Mouse (Mus musculus) layer of hippocampus, postnatal 14 days (tissue): Measurements from ENCODE around the gene Cd300lg. TPM values are rescaled to one million over a fixed set of nuclear protein-coding genes. Genes with fewer than 3 reads are reported as not detected.

Experiments
- DNase-seq, 2 experiments: peaks; one replicate each; pipeline ENCODE4 v3.0.0; 2021 to 2022; ENCODE audit warnings: low spot score in 2 of 2, mixed read lengths in 1 of 2
- total RNA-seq, 2 experiments: library from RNA; stranded (reverse); gene quantifications; 2 replicates each; pipeline ENCODE4 v1.2.3; 2021

The Cd300lg gene
- total RNA-seq, 2 experiments from 2014 or later: 0.24 to 0.32 TPM

- DNase-seq: no peak
Measured at GRCm38 (mm10) chr11:102049875-102050482, 8.7 kb downstream of the Cd300lg start.

- no peak for DNase-seq
Measured at GRCm38 (mm10) chr11:102051541-102051940, 10.2 kb downstream of the Cd300lg start.

GRCm38 (mm10) chr11:102051954-102052353 is 10.6 kb downstream of the Cd300lg start:
- DNase-seq: no peak

- no peak for DNase-seq
Measured at GRCm38 (mm10) chr11:102052697-102053096, 11.4 kb downstream of the Cd300lg start.

- DNase-seq: no peak
Measured at GRCm38 (mm10) chr11:102053183-102053582, 11.9 kb downstream of the Cd300lg start.

GRCm38 (mm10) chr11:102053847-102054246 is 12.5 kb downstream of the Cd300lg start:
- peak in 1 of 2 experiments; percentile 44 for DNase-seq

GRCm38 (mm10) chr11:102061236-102061940 is 20.1 kb downstream of the Cd300lg start:
- DNase-seq: peak; percentile 81 to 89

GRCm38 (mm10) chr11:102061941-102062473 is 20.7 kb downstream of the Cd300lg start:
- DNase-seq: no peak

GRCm38 (mm10) chr11:102063076-102063475 is 21.8 kb downstream of the Cd300lg start:
- DNase-seq: no peak

- DNase-seq: no peak
Measured at GRCm38 (mm10) chr11:102068969-102069368, 27.7 kb downstream of the Cd300lg start.

- peak in 1 of 2 experiments; percentile 67 for DNase-seq
Measured at GRCm38 (mm10) chr11:102069633-102070032, 28.3 kb downstream of the Cd300lg start.

- DNase-seq: no peak
Measured at GRCm38 (mm10) chr11:102070426-102070825, 29.1 kb downstream of the Cd300lg start.

- DNase-seq: no peak
Measured at GRCm38 (mm10) chr11:102072729-102073128, 31.4 kb downstream of the Cd300lg start.

- DNase-seq: no peak
Measured at GRCm38 (mm10) chr11:102073722-102074121, 32.4 kb downstream of the Cd300lg start.

- DNase-seq: peak; percentile 80 to 86
Measured at GRCm38 (mm10) chr11:102082322-102082721, 41.0 kb downstream of the Cd300lg start.

- no peak for DNase-seq
Measured at GRCm38 (mm10) chr11:102083193-102083592, 41.9 kb downstream of the Cd300lg start.

- DNase-seq: no peak
Measured at GRCm38 (mm10) chr11:102084159-102084558, 42.9 kb downstream of the Cd300lg start.

- peak; percentile 65 to 84 for DNase-seq
Measured at GRCm38 (mm10) chr11:102086331-102086730, 45.0 kb downstream of the Cd300lg start.

- peak; percentile 83 to 85 for DNase-seq
Measured at GRCm38 (mm10) chr11:102087081-102087751, 45.9 kb downstream of the Cd300lg start.

- DNase-seq: peak; percentile 71
Measured at GRCm38 (mm10) chr11:102087931-102088898, 46.9 kb downstream of the Cd300lg start, which contains the start of gene Mpp2. Mpp2 (minus strand) TSS chr11:102088515.
